Mouse (Mus musculus) telencephalon, adult 2 months (tissue): ENCODE data around the gene Mdga1.
A peak's percentile ranks its signal among the peaks of the same experiment; 100 is the strongest.

Source experiments
- DNase-seq: peaks from one replicate; pipeline ENCODE4 v3.0.0-alpha.2; 2011; ENCODE audit warnings: low read depth, low spot score

Gene Mdga1

GRCm38 (mm10) chr17:29970037-29970555, at the start of gene Mdga1:
Gene Mdga1, minus strand, starts transcription at chr17:29970087.
- no peak for DNase-seq

DNA sequence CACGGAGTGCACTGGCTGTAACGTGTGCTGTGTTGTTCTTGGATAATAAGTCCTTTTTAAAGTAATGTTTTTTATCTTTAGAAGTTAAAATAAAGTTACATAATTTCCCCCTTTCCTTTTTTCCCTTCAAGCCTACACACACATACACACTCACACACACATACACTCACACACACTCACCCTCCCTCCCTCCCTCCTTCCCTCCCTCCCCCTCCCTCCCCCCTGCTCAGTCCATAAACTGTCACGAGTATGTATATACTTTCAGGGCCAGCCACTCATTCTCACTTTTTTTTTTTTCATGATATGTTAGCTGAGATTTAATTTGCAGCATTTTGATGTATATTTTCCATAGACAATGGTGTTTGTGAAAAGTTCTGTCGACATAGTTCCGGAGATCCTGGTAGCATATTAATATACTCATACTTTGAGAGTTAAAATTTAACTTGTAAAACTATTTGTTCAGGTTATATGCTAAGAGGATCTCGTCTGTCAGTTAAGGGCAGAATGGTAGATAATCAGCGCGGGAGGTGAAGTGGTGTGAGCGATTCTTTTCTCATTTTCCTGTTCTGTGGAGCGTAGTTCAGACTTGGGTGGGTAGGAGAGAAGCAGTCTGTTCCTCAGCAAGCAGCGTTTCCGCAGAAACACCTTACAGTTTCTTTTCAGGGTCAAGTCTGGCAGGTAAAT, 49.2 kb upstream of the Mdga1 start:
- no peak for DNase-seq

GRCm38 (mm10) chr17:30014660-30015059, 44.8 kb upstream of the Mdga1 start:
- DNase-seq, result no peak

- DNase-seq, result no peak
These were observed 38.5 kb upstream of the Mdga1 start for GRCm38 (mm10) chr17:30008392-30008791.

- DNase-seq, result no peak
These were observed 38.0 kb upstream of the Mdga1 start for GRCm38 (mm10) chr17:30007883-30008282.

- DNase-seq, result no peak
These were observed 37.0 kb upstream of the Mdga1 start for GRCm38 (mm10) chr17:30006877-30007276.

DNA sequence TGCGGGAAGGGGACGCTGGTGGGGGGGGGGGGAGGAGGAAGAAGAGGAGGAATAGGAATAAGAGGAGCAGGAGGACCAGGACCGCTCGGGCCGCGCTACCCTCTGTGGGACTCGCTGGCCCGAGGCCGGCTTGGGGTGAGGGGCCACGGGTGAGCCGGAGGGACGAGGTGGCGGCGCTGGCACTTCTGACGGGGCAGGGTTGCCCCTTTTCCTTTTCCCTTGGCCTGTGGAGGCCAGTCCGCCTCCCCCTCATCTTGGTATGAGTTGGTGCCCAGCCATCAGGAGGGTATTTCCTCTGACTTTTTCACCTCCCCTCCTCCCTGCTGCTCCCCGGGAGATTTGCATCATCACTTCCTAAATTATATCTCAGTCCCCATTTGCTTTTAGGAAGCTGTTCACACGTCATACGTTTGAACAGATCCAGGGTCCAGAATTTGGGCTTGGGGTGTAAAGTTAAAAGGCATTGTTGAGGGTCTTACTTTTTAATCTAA, 35.6 kb upstream of the Mdga1 start:
- no peak for DNase-seq

DNA sequence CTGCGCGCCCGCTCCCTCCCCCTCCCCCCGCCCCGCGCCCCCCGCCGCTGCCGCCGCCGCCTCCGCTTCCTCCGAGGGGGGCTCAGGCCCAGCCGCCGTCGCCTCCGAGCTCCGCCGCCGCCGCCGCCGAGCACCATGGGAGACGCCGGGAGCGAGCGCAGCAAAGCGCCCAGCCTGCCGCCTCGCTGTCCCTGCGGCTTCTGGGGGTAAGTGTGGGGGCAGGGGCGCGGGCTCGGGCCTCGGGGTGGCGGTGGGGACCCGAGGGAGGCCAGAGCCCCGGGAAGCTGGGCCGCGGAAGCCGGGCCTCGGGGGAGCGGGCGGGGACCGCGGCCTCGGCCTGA, 35.2 kb upstream of the Mdga1 start:
- DNase-seq, result no peak

GRCm38 (mm10) chr17:30004203-30005102, 34.6 kb upstream of the Mdga1 start, which contains the start of gene Zfand3:
Gene Zfand3, plus strand, starts transcription at chr17:30004733.
- DNase-seq, result peak; percentile 85

- no peak for DNase-seq
These were observed 28.8 kb upstream of the Mdga1 start for GRCm38 (mm10) chr17:29998566-29999295.

DNA sequence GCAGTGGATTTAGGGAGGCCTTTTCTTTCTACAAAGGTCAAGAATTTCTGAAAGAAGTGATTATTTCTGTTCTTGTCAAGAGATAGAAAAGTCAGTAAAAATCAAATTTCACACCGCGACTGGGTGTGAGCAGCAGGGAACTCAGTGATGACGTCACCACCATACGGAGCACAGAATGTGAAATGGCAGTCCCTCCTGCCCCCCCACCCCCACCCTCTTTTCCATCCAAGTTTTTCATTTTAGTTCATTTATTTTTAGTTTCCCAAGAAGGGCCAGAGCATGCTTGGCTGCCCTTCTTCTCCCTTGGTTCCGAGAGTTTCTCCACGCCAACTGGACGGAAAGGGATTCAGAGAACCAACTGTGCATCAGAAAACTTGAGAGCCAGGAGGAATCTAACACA, 27.8 kb upstream of the Mdga1 start:
- no peak for DNase-seq

GRCm38 (mm10) chr17:29995986-29996385, 26.1 kb upstream of the Mdga1 start:
- DNase-seq, result no peak

- no peak for DNase-seq
These were observed 24.6 kb upstream of the Mdga1 start for GRCm38 (mm10) chr17:29994459-29994858.

DNA sequence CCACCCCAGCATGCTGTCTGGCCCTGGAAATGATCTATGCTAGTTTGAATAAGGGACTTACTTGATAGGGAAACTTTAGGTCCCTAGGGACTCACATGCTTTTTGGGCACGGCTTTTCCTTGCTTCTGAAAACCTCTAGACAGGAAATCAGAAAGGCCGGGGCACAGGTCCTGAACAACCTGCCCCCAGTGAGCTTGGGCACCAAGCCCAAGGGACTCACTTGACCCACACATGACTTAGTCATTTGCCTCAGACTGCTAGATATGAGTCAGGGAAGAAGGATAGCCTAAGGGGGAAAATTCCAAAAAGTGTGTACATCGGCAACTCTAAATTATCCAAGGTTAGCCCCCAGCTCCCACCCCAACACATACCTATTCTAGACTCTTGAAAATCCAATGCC, 24.1 kb upstream of the Mdga1 start:
- DNase-seq, result no peak

DNA sequence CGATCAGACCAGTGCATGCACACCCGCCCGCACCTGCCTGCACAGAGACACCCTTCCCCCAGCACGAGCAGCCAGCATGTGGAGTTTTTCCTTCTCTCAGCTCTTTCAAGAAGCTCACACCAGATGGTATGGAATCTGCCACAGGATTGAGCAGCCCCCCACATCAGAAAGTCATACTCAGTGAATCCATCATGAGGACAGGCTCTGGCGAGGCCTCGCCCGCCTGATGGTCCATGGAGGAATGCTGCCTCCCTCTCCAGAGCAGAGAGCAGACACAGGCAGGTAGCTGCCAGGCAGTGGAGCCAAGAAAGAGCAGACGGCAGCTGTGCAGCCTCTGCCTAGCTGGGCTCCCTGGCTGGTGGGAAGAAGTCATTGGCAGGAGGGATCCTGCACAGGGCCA, 23.6 kb upstream of the Mdga1 start:
- DNase-seq, result peak; percentile 79

- no peak for DNase-seq
These were observed 21.0 kb upstream of the Mdga1 start for GRCm38 (mm10) chr17:29990845-29991244.

DNA sequence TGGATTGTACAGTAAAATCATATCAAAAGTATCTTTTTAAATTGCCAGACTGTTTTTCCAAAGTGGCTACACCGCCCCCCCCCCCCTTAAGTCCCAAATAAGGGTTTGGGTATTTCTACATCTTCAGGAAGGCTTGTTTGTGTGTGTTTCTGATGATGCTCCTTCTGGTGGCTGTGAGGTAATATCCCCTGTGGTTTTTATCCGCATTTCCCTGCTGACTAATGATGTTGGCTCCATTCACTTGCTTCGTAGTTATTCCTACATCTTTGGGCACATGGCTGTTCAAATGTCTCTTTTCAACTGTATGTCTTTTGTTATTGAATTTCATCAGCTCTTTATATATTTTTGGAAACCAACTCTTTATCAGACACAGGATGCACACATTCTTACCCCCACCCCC, 20.2 kb upstream of the Mdga1 start:
- no peak for DNase-seq

DNA sequence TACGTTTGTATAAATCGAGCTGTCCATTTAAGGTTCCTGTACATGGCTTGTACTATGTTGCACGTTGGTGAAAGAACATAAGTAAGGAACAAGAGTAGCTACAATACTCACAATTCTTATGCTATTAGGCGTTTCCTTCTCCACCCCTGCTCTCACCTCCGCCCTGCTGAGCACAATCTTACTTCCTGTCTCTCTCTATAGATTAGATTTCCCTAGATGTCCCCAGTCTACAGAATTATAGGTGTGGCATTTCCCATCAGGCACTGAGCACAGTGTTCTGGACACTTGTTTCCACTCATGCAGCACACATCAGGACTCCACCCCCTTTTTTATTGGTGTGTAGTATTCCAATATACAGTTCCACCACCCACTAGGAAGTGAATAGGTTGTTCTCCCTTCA, 19.8 kb upstream of the Mdga1 start:
- DNase-seq, result no peak

DNA sequence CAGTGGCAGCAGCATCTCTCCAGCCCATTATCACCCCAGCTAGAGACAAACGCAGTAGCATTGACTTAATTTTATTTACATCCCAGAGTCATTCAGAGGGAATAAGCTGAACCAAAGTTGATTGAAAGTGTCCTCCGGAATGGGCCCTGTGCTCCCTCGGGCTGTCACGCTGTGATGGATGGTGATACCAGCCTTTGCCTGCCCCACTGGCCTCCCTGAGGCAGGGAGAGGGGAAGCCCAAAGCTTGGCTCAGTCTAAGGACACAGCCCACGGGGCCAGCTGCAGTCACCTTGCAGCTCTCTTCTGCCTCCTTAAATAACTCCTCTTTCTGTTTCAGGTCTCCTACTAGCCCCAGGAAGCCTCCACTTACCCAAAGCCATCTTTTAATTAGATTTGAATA, 18.3 kb upstream of the Mdga1 start:
- no peak for DNase-seq

DNA sequence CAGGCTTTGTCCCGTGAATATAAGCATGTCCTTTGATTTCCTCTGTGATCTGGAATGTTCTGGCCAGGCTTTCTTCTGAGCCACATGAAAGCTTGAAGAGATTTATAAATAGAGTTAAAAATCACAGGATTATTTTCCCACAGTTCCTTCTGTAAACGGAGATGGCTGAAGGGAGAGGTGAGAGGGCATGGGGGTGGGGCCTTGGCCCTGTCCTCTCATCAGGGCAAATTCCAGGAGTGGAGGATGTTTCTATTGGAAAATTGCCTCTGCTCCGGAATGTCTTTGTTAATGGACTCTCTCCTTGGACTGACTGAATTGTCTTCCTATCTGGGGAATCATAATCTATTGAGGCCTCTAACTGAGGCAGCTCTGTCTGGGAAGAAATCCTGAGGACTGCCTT, 15.6 kb upstream of the Mdga1 start:
- no peak for DNase-seq

DNA sequence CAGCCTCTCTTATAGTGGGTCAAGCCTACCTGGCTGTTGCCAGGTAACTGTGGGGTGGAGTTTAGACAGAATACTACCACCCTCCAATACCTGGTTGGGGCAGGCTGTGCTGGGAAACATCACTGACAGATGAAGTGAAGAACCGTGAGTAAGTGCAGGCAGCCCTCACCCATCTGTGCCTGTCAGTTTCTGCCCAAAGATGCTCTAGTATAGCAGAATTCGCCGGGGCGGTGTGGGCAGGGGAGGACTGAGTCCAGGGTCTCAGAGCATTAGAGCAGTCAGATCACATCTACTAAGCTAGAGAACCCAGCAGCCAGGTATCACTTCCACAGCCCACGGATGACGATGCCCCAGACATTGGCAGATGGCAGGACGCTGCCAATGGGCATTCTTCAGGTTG, 15.0 kb upstream of the Mdga1 start:
- no peak for DNase-seq

DNA sequence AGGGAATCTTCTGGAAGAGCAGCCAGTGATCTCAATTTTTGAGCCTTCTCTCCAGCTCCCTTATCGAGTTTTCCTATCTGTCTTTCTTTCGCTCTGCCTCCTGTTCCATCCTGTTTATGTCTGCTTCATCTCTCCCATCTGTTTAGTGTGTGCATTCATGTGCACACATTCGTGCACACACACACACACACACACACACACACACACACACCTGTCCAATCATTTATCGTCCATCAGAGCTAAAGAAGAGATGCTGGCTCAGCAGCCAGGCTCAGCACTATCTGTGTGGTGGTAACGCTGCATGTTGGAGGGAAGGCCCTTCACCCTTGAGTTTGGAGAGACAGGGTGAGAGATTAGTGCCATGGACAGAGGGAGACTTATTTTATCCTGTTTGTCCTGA, 13.3 kb upstream of the Mdga1 start:
- no peak for DNase-seq
